Mouse (Mus musculus): ENCODE measurements at regions not wholly inside any gene's neighbourhood (a gene's known extent, or its start where the extent isn't known, plus 50 kb on each side); places are given as distances from the start of the nearest gene placed in this dataset.

- in situ Hi-C loops (cut with MboI; ENCODE audit: low pct_unique_long_range_greater_than_20kb): no loop called here
- no peaks in the 10 kb centered on the region for H3K27me3 ChIP-seq
- DNase-seq (ENCODE audit: low read depth, low spot score) (no peak), ATAC-seq (no peak)
- POLR2A ChIA-PET: no interaction called here
- no peak for TF ChIP-seq CTCF (IDR thresholded peaks at IDR 0.05)
- CTCF ChIA-PET: interaction anchor here (1.8 kb wide), 1 partner anchor 8 kb away, joined by 4 read pairs; no protein-coding TSS in a partner anchor
Observed at GRCm38 (mm10) chr11:71513067-71513350, 236.7 kb upstream of the Wscd1 start.

- DNase-seq (ENCODE audit: low read depth, low spot score) (peak; percentile 42), ATAC-seq (peak; percentile 78)
- ChIA-PET CTCF (interaction anchor here (0.6 to 1.4 kb wide), 5 partner anchors 12 to 522 kb away, joined by 3 read pairs; partner anchors contain the start of gene Aipl1), POLR2A (no interaction called here)
- no peak for TF ChIP-seq CTCF (IDR thresholded peaks at IDR 0.05)
- H3K27me3 ChIP-seq: no peaks in the 10 kb centered on the region
- in situ Hi-C loops (cut with MboI; ENCODE audit: low pct_unique_long_range_greater_than_20kb): no loop called here
Observed at GRCm38 (mm10) chr11:71515264-71515663, 234.5 kb upstream of the Wscd1 start.

GRCm38 (mm10) chr11:71517377-71517776 is 232.3 kb upstream of the Wscd1 start:
- CTCF ChIA-PET: interaction anchor here (0.8 kb wide), 1 partner anchor 17 kb away, joined by 3 read pairs; no protein-coding TSS in a partner anchor
- no peak for ATAC-seq
- POLR2A ChIA-PET: no interaction called here

GRCm38 (mm10) chr11:71527691-71528090 is 222.0 kb upstream of the Wscd1 start:
- no peak for ATAC-seq
- POLR2A ChIA-PET: no interaction called here
- CTCF ChIA-PET: no interaction called here
- no peaks in the 10 kb centered on the region for H3K27me3 ChIP-seq
- in situ Hi-C loops (cut with MboI; ENCODE audit: low pct_unique_long_range_greater_than_20kb): no loop called here
- no peak for DNase-seq (ENCODE audit: low read depth, low spot score)
- no peak for TF ChIP-seq CTCF (IDR thresholded peaks at IDR 0.05)

More at GRCm38 (mm10) chr11:71517377-71517776, 232.3 kb upstream of the Wscd1 start:
- no peak for TF ChIP-seq CTCF (IDR thresholded peaks at IDR 0.05)
- no peaks in the 10 kb centered on the region for H3K27me3 ChIP-seq
- in situ Hi-C loops (cut with MboI; ENCODE audit: low pct_unique_long_range_greater_than_20kb): no loop called here
- no peak for DNase-seq (ENCODE audit: low read depth, low spot score)

- POLR2A ChIA-PET: no interaction called here
- CTCF ChIA-PET: no interaction called here
- no peaks in the 10 kb centered on the region for H3K27me3 ChIP-seq
- in situ Hi-C loops (cut with MboI; ENCODE audit: low pct_unique_long_range_greater_than_20kb): no loop called here
- ATAC-seq (no peak), DNase-seq (ENCODE audit: low read depth, low spot score) (no peak)
- TF ChIP-seq CTCF (IDR thresholded peaks at IDR 0.05): no peak
Observed at GRCm38 (mm10) chr11:71528588-71528987, 221.1 kb upstream of the Wscd1 start.

GRCm38 (mm10) chr11:71541178-71541845 is 208.4 kb upstream of the Wscd1 start:
- ChIA-PET CTCF (interaction anchor here (2.3 kb wide), 1 partner anchor 12 kb away, joined by 6 read pairs; no protein-coding TSS in a partner anchor), POLR2A (no interaction called here)
- no peak for TF ChIP-seq CTCF (IDR thresholded peaks at IDR 0.05)
- peaks cover 5% of the 10 kb centered on the region for H3K27me3 ChIP-seq
- DNase-seq (ENCODE audit: low read depth, low spot score): no peak
- peak; percentile 26 for ATAC-seq
- in situ Hi-C loops (cut with MboI; ENCODE audit: low pct_unique_long_range_greater_than_20kb): no loop called here

GRCm38 (mm10) chr11:71557412-71557811 is 192.3 kb upstream of the Wscd1 start:
- no peaks in the 10 kb centered on the region for H3K27me3 ChIP-seq
- ChIA-PET POLR2A (no interaction called here), CTCF (interaction anchor here (1.4 kb wide), 1 partner anchor 35 kb away, joined by 3 read pairs; no protein-coding TSS in a partner anchor)
- ATAC-seq: no peak
- in situ Hi-C loops (cut with MboI; ENCODE audit: low pct_unique_long_range_greater_than_20kb): no loop called here
- TF ChIP-seq CTCF (IDR thresholded peaks at IDR 0.05): peak; percentile 54
- no peak for DNase-seq (ENCODE audit: low read depth, low spot score)

- CTCF ChIA-PET: no interaction called here
- TF ChIP-seq CTCF (IDR thresholded peaks at IDR 0.05): peak; percentile 37
- in situ Hi-C loops (cut with MboI; ENCODE audit: low pct_unique_long_range_greater_than_20kb): loop anchor here (5.0 kb wide), 1 partner anchor 457 kb away; no protein-coding TSS in a partner anchor
- H3K27me3 ChIP-seq: peaks cover 5% of the 10 kb centered on the region
- DNase-seq (ENCODE audit: low read depth, low spot score): no peak
- ATAC-seq: no peak
- POLR2A ChIA-PET: no interaction called here
Observed at GRCm38 (mm10) chr11:71564831-71565230, 184.9 kb upstream of the Wscd1 start.

GRCm38 (mm10) chr11:71576801-71577200 is 172.9 kb upstream of the Wscd1 start:
- no peak for ATAC-seq
- in situ Hi-C loops (cut with MboI; ENCODE audit: low pct_unique_long_range_greater_than_20kb): no loop called here
- ChIA-PET CTCF (no interaction called here), POLR2A (no interaction called here)
- no peak for DNase-seq (ENCODE audit: low read depth, low spot score)
- no peak for TF ChIP-seq CTCF (IDR thresholded peaks at IDR 0.05)
- peaks cover 2% of the 10 kb centered on the region for H3K27me3 ChIP-seq

- CTCF ChIA-PET: no interaction called here
- DNase-seq (ENCODE audit: low read depth, low spot score): peak; percentile 0
- H3K27me3 ChIP-seq: no peaks in the 10 kb centered on the region
- in situ Hi-C loops (cut with MboI; ENCODE audit: low pct_unique_long_range_greater_than_20kb): no loop called here
- POLR2A ChIA-PET: no interaction called here
- no peak for TF ChIP-seq CTCF (IDR thresholded peaks at IDR 0.05)
- peak; percentile 67 for ATAC-seq
Observed at GRCm38 (mm10) chr11:71581775-71582174, 167.9 kb upstream of the Wscd1 start.

GRCm38 (mm10) chr11:71591014-71591413 is 158.7 kb upstream of the Wscd1 start:
- CTCF ChIA-PET: no interaction called here
- ATAC-seq: no peak

More at GRCm38 (mm10) chr11:71591014-71591413, 158.7 kb upstream of the Wscd1 start:
- no peak for DNase-seq (ENCODE audit: low read depth, low spot score)
- no peak for TF ChIP-seq CTCF (IDR thresholded peaks at IDR 0.05)
- in situ Hi-C loops (cut with MboI; ENCODE audit: low pct_unique_long_range_greater_than_20kb): no loop called here
- POLR2A ChIA-PET: no interaction called here
- peaks cover 3% of the 10 kb centered on the region for H3K27me3 ChIP-seq

Data from Patski (cell line).